Mouse (Mus musculus): ENCODE measurements around the gene Cpsf3.

DNA sequence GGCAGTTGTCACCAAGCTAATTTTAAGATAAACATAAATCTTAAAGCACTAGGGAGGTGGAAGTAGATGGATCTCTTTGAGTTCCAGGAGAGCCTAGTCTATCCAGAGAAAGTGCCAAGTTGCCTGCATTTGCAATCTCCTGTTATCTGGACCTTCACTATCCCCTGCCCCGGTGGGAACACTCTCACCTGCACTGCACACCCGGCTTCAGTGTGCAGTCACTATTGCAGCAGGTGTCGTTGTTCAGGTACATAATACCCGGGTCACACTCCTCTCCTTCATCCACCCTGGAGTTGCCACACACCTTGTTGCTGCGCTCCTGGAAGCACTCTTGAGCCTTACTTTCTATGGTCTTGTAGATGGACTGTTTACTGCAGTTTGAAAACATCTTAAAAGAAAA, 48.6 kb downstream of the Cpsf3 start:
- TF ChIP-seq POLR2A (IDR thresholded peaks at IDR 0.05; ENCODE audit: extremely low read depth, insufficient read depth, low read length) = no peak
- TF ChIP-seq CTCF (IDR thresholded peaks at IDR 0.05; ENCODE audit: low read depth, low read length) = no peak

Data from liver, adult 2 months (tissue).